Mouse (Mus musculus) C2C12 (cell line): ENCODE measurements around the gene Cbfa2t3.

Source experiments
- CEBPB ChIP-seq: IDR thresholded peaks from one replicate; pipeline ENCODE4 v1.6.1; 2011; ENCODE audit warnings: low read depth, mild to moderate bottlenecking, control low read depth, moderate library complexity
- CTCF ChIP-seq: IDR thresholded peaks from one replicate; pipeline ENCODE4 v1.5.1; 2011; ENCODE audit not compliant: control insufficient read depth, insufficient read depth, insufficient read length
- FOSL1 ChIP-seq: IDR thresholded peaks from one replicate; pipeline ENCODE4 v1.8.0; 2011; ENCODE audit warnings: mild to moderate bottlenecking, low read length; ENCODE audit not compliant: poor library complexity, insufficient read depth, severe bottlenecking
- MAX ChIP-seq: IDR thresholded peaks from one replicate; pipeline ENCODE4 v1.6.1; 2011; ENCODE audit warnings: mild to moderate bottlenecking, control low read depth
- MYOD1 ChIP-seq: IDR thresholded peaks from one replicate; pipeline ENCODE4 v1.6.1; 2011; ENCODE audit warnings: low read depth; ENCODE audit not compliant: control insufficient read depth, insufficient read length
- MYOG ChIP-seq: IDR thresholded peaks from one replicate; pipeline ENCODE4 v1.6.1; 2011; ENCODE audit not compliant: control insufficient read depth, insufficient read length; ENCODE audit errors: extremely low read depth

GRCm38 (mm10) chr8:122679325-122679920, 19.5 kb downstream of the Cbfa2t3 start:
- TF ChIP-seq MYOG (no peak), CTCF (no peak), FOSL1 (no peak), CEBPB (no peak), MYOD1 (no peak), MAX (no peak)
